Mouse (Mus musculus): ENCODE results near the gene Mindy3. TPM values are rescaled to one million over a fixed set of nuclear protein-coding genes. Genes with fewer than 3 reads are reported as not detected.

Gene Mindy3
- total RNA-seq, 4 experiments from 2014 or later, result 78.3 to 100 (median 86.5) TPM

GRCm38 (mm10) chr2:12371401-12371800 lies 47.9 kb downstream of the Mindy3 start:
- DNase-seq (ENCODE audit: low spot score in 2 of 2), result no peak

GRCm38 (mm10) chr2:12368451-12368850 lies 50.8 kb downstream of the Mindy3 start:
- DNase-seq (ENCODE audit: low spot score in 2 of 2), result no peak

- DNase-seq (ENCODE audit: low spot score in 2 of 2), result no peak
Measured at GRCm38 (mm10) chr2:12368016-12368415, 51.3 kb downstream of the Mindy3 start.

GRCm38 (mm10) chr2:12361310-12361709 lies 58.0 kb downstream of the Mindy3 start:
- no peak for DNase-seq (ENCODE audit: low spot score in 2 of 2)

- no peak for DNase-seq (ENCODE audit: low spot score in 2 of 2)
Measured at GRCm38 (mm10) chr2:12354837-12355236, 64.4 kb downstream of the Mindy3 start.

- DNase-seq (ENCODE audit: low spot score in 2 of 2), result no peak
Measured at GRCm38 (mm10) chr2:12348914-12349313, 70.4 kb downstream of the Mindy3 start.

- peak in 1 of 2 experiments; percentile 61 for DNase-seq (ENCODE audit: low spot score in 2 of 2)
Measured at GRCm38 (mm10) chr2:12331962-12332361, 87.3 kb downstream of the Mindy3 start.

GRCm38 (mm10) chr2:12329620-12330019 lies 89.7 kb downstream of the Mindy3 start:
- no peak for DNase-seq (ENCODE audit: low spot score in 2 of 2)

- no peak for DNase-seq (ENCODE audit: low spot score in 2 of 2)
Measured at GRCm38 (mm10) chr2:12329068-12329407, 90.2 kb downstream of the Mindy3 start.

GRCm38 (mm10) chr2:12328355-12329067 lies 90.8 kb downstream of the Mindy3 start:
- DNase-seq (ENCODE audit: low spot score in 2 of 2), result no peak

GRCm38 (mm10) chr2:12327691-12328354 lies 91.4 kb downstream of the Mindy3 start:
- DNase-seq (ENCODE audit: low spot score in 2 of 2), result no peak

- no peak for DNase-seq (ENCODE audit: low spot score in 2 of 2)
Measured at GRCm38 (mm10) chr2:12327216-12327615, 92.1 kb downstream of the Mindy3 start.

- no peak for DNase-seq (ENCODE audit: low spot score in 2 of 2)
Measured at GRCm38 (mm10) chr2:12325868-12326267, 93.4 kb downstream of the Mindy3 start.

- peak; percentile 67 to 78 for DNase-seq (ENCODE audit: low spot score in 2 of 2)
Measured at GRCm38 (mm10) chr2:12325417-12325816, 93.9 kb downstream of the Mindy3 start.

- no peak for DNase-seq (ENCODE audit: low spot score in 2 of 2)
Measured at GRCm38 (mm10) chr2:12320914-12321313, 98.4 kb downstream of the Mindy3 start.

GRCm38 (mm10) chr2:12318715-12319114 lies 100.6 kb downstream of the Mindy3 start:
- DNase-seq (ENCODE audit: low spot score in 2 of 2), result no peak

GRCm38 (mm10) chr2:12318036-12318435 lies 101.2 kb downstream of the Mindy3 start:
- no peak for DNase-seq (ENCODE audit: low spot score in 2 of 2)

GRCm38 (mm10) chr2:12317343-12317742 lies 101.9 kb downstream of the Mindy3 start:
- no peak for DNase-seq (ENCODE audit: low spot score in 2 of 2)

- no peak for DNase-seq (ENCODE audit: low spot score in 2 of 2)
Measured at GRCm38 (mm10) chr2:12316361-12316760, 102.9 kb downstream of the Mindy3 start.

GRCm38 (mm10) chr2:12314028-12314427 lies 105.2 kb downstream of the Mindy3 start:
- no peak for DNase-seq (ENCODE audit: low spot score in 2 of 2)

- no peak for DNase-seq (ENCODE audit: low spot score in 2 of 2)
Measured at GRCm38 (mm10) chr2:12308466-12308865, 110.8 kb downstream of the Mindy3 start.

- DNase-seq (ENCODE audit: low spot score in 2 of 2), result no peak
Measured at GRCm38 (mm10) chr2:12307311-12307710, 112.0 kb downstream of the Mindy3 start.

- DNase-seq (ENCODE audit: low spot score in 2 of 2), result no peak
Measured at GRCm38 (mm10) chr2:12305064-12305650, 114.1 kb downstream of the Mindy3 start.

Data from layer of hippocampus, adult 8-10 months (tissue).